ENCODE assay signal across 10 mouse cellular contexts in the genomic region with DNA sequence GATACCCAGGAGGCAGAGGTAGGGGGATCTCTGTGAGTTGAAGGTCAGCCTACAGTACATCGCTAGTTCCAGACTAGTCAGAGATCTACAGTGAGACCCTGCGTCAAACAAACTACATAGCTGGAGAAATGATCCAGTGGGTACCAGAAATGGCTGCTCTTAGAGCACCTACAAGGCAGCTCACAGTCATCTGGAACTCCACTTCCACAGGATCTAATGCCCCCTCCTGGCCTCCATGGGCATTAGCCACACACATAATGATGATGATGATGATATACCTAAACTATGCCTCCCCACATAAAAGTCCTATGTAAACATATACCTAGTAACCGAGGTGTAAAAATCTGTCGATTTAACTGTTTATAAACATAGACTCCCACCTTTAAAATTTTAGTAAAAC.
A peak's percentile ranks its signal among the peaks of the same experiment; 100 is the strongest.
DNase-seq lines count a peak whose midpoint lies in the region; ATAC-seq lines count a peak whose summit lies in the region.
"Had no signal": no experiment of that assay in that cellular context is flagged by ENCODE, and none has a peak within 500 bp of the region (broad histone marks: within the 10 kb centered on the region; RNA-seq: fewer than 3 reads in every experiment).

No protein-coding gene starts in this region.

- peaks cover 8% of the 10 kb centered on the region for H3K36me3 ChIP-seq in splenic B cell, adult 2 months (ENCODE audit: control insufficient read depth, insufficient read depth, low read length, poor library complexity, severe bottlenecking)
- no peaks in the 10 kb centered on the region; the same call in 1 of the 2 replicates for H3K36me3 ChIP-seq in forebrain, embryonic 11.5 days (ENCODE audit: control insufficient read depth, insufficient read depth, low read length)

- H3K9ac ChIP-seq in forebrain, embryonic 11.5 days (ENCODE audit: low read length), result no peak overlapping the region
- H3K9ac ChIP-seq: liver, embryonic 13.5 days had no signal

- no peaks in the 10 kb centered on the region for H3K4me1 ChIP-seq in forebrain, embryonic 11.5 days (replicated peaks; ENCODE audit: control insufficient read depth, insufficient read depth, low read length)
- H3K4me1 ChIP-seq: liver, embryonic 13.5 days had no signal

- no peak overlapping the region for H3K4me3 ChIP-seq in forebrain, embryonic 11.5 days (ENCODE audit: low read depth, low read length)
- H3K4me3 ChIP-seq: liver, embryonic 13.5 days had no signal

- 94% methylated on average over 4 of the region's 4 CpGs for WGBS in forebrain, embryonic 11.5 days

- no peaks in the 10 kb centered on the region for H3K9me3 ChIP-seq in forebrain, embryonic 11.5 days (ENCODE audit: control insufficient read depth, low read length)
- H3K9me3 ChIP-seq: liver, embryonic 13.5 days had no signal

- no peaks in the 10 kb centered on the region for H3K27me3 ChIP-seq in splenic B cell, adult 2 months (ENCODE audit: control insufficient read depth, insufficient read depth, low read length, poor library complexity, severe bottlenecking)
- H3K27me3 ChIP-seq in forebrain, embryonic 11.5 days (ENCODE audit: control insufficient read depth, insufficient read depth, low read length), result no peaks in the 10 kb centered on the region
- H3K27me3 ChIP-seq: liver, embryonic 13.5 days had no signal

- intact Hi-C loops in heart, postnatal 25 days (cut with DNase I), result loop anchor here (2.0 kb wide), 1 partner anchor 36 kb away; no protein-coding TSS in a partner anchor

- peak; percentile 19 to 29 for DNase-seq in heart, adult 18-20 months
- DNase-seq in heart, postnatal 25 days (ENCODE audit: low spot score), result no peak
- DNase-seq in thymus, postnatal 4 days, result peak; percentile 19
- DNase-seq in thymus, adult 18-20 months, result no peak
- peak; percentile 54 for DNase-seq in induced T-regulatory cell, adult 2 months (ENCODE audit: low read depth)
- DNase-seq in splenic B cell, adult 2 months (ENCODE audit: low read depth, low spot score), result peak; percentile 48
- DNase-seq in cerebellum, adult 11 months, result no peak
- no peak for DNase-seq in forebrain, embryonic 11.5 days (ENCODE audit: low spot score)
- DNase-seq: gastrocnemius, postnatal 36 days; liver, embryonic 13.5 days had no signal

- H3K27ac ChIP-seq in forebrain, embryonic 11.5 days (ENCODE audit: low read depth, low read length), result no peak overlapping the region
- H3K27ac ChIP-seq: liver, embryonic 13.5 days had no signal

- ATAC-seq in forebrain, embryonic 11.5 days (replicated peaks; ENCODE audit: low FRiP score), result no peak

- no peak overlapping the region for H3K4me2 ChIP-seq in forebrain, embryonic 11.5 days (ENCODE audit: low read depth, low read length, severe bottlenecking)
- H3K4me2 ChIP-seq: liver, embryonic 13.5 days had no signal

Comparison
In these comparisons a context has a peak if more than half of its experiments do, and no peak if none do; other contexts are left out.
1. DNase-seq: peak in heart, adult 18-20 months (2 of 2), thymus, postnatal 4 days (single experiment), induced T-regulatory cell, adult 2 months (single experiment) and splenic B cell, adult 2 months (single experiment); none in heart, postnatal 25 days (single experiment), thymus, adult 18-20 months (0 of 2), cerebellum, adult 11 months (single experiment) and forebrain, embryonic 11.5 days (single experiment).